Mouse (Mus musculus) G1E (cell line): ENCODE results near the gene Vps37b.

Experiments
- CTCF ChIP-seq: IDR thresholded peaks from 2 replicates; pipeline ENCODE4 v1.5.1; 2012; ENCODE audit warnings: low read depth, low read length, inconsistent platforms, mixed read lengths
- GATA1 ChIP-seq: IDR thresholded peaks from 2 replicates; pipeline ENCODE4 v1.6.1; 2012; ENCODE audit warnings: borderline replicate concordance, low read length, inconsistent platforms, mixed read lengths
- POLR2AphosphoS5 ChIP-seq: IDR thresholded peaks from 2 replicates; pipeline ENCODE4 v1.6.1; 2012; ENCODE audit warnings: low read depth, low read length, inconsistent platforms; ENCODE audit not compliant: insufficient replicate concordance
- TAL1 ChIP-seq: conservative IDR thresholded peaks from 2 replicates; pipeline ENCODE4 v1.6.1; 2012; ENCODE audit warnings: low read depth, low read length, inconsistent platforms, mixed read lengths

GRCm38 (mm10) chr5:124014180-124014579 is 17.9 kb downstream of the Vps37b start:
- TF ChIP-seq GATA1 (no peak), POLR2AphosphoS5 (no peak), CTCF (no peak), TAL1 (no peak)
